Mouse (Mus musculus) testis, adult 2 months (tissue): Measurements from ENCODE around the gene Gm4553.

Experiments
- CTCF ChIP-seq: fragments of 200-500 bp; IDR thresholded peaks from 2 replicates; pipeline ENCODE4 v1.5.1; 2012; ENCODE audit warnings: low read depth, mild to moderate bottlenecking, inconsistent platforms, low read length, moderate library complexity; ENCODE audit not compliant: control insufficient read depth, insufficient read depth, insufficient replicate concordance
- POLR2A ChIP-seq: fragments of 200-500 bp; IDR thresholded peaks from 2 replicates; pipeline ENCODE4 v1.6.1; 2012; ENCODE audit warnings: low read depth, mild to moderate bottlenecking, inconsistent platforms, low read length, moderate library complexity; ENCODE audit not compliant: control insufficient read depth

GRCm38 (mm10) chr7:142169836-142170235 lies 4.3 kb upstream of the Gm4553 start:
- no peak for TF ChIP-seq CTCF
- no peak for TF ChIP-seq POLR2A
